Comparison of ENCODE assay signal across 8 mouse cellular contexts in the genomic region with DNA sequence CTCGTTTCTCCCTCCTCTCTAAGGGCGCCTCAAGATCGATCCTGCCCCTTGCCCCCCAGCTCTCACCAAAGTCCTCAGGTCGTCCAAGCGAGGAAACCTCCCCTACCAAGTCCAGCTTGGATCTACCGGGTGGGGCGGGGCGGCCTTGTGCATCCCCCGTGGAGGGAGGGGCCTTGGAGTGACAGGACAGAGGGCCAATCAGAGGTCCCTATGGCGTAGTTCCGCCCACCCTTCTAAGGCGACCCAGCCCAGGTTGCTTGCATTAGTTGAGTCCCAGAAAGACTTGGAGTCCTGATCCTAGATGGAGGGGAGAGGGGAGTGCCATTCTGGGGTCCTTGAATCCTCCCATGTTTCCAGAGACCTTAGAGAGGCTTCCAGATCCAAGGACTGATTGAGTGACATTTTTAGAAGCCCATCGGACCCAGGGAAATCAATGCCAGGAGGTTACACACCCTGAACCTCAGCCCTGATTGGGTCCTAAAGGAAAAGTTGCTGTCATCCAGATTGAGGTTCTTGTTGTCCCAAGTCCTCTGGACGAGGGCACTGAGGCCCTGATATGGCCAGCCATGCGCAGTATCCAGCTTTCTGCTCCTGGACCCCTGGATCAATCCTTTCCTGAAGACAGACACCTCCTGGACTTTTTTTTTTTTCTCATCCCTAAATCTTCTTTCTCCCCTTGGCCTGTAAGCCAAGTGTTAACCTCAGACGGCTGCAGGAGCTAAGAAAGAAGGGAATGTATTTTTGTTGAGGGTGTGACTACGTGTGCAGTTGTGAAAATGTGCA. TPM values are rescaled to one million over a fixed set of nuclear protein-coding genes. Genes with fewer than 3 reads are reported as not detected.
DNase-seq lines count a peak whose midpoint lies in the region; ATAC-seq and TF ChIP-seq lines count a peak whose summit lies in the region.

No protein-coding gene starts in this region.

- DNase-seq in cerebellum, postnatal 10 days = peak; percentile 67 to 79
- DNase-seq in embryo, embryonic 10 days (ENCODE audit: low spot score) = peak; percentile 96
- peak; percentile 98 to 99 for DNase-seq in gastrocnemius, postnatal 36 days
- peak; percentile 100 for DNase-seq in intestine, embryonic 14.5 days (ENCODE audit: low spot score)
- DNase-seq in limb, embryonic 14.5 days (ENCODE audit: low spot score) = peak; percentile 98

- peak overlapping the region; percentile 57 for H3K4me2 ChIP-seq in intestine, embryonic 14.5 days (ENCODE audit: low read length)
- H3K4me2 ChIP-seq in limb, embryonic 14.5 days (replicated peaks; ENCODE audit: low read depth, low read length, severe bottlenecking) = peak overlapping the region; percentile 71
- H3K4me2 ChIP-seq in midbrain, embryonic 15.5 days = peak overlapping the region; percentile 45
- peak overlapping the region; percentile 78 for H3K4me2 ChIP-seq in stomach, embryonic 14.5 days (replicated peaks; ENCODE audit: low read depth, low read length)

- H3K27me3 ChIP-seq in intestine, embryonic 14.5 days (replicated peaks; ENCODE audit: control insufficient read depth, insufficient read depth, low read length) = no peaks in the 10 kb centered on the region
- H3K27me3 ChIP-seq in limb, embryonic 14.5 days (ENCODE audit: control insufficient read depth, insufficient read depth, low read length) = no peaks in the 10 kb centered on the region
- no peaks in the 10 kb centered on the region for H3K27me3 ChIP-seq in midbrain, embryonic 15.5 days (replicated peaks)
- H3K27me3 ChIP-seq in stomach, embryonic 14.5 days (ENCODE audit: control insufficient read depth, insufficient read depth, low read length) = no peaks in the 10 kb centered on the region

- peak overlapping the region; percentile 52 for H3K4me3 ChIP-seq in intestine, embryonic 14.5 days (ENCODE audit: low read depth, low read length)
- H3K4me3 ChIP-seq in limb, embryonic 14.5 days (replicated peaks; ENCODE audit: low read length) = peak overlapping the region; percentile 57
- peak overlapping the region; percentile 25 for H3K4me3 ChIP-seq in midbrain, embryonic 15.5 days
- peak overlapping the region; percentile 51 for H3K4me3 ChIP-seq in stomach, embryonic 14.5 days (ENCODE audit: low read depth, low read length)

- no peak for ATAC-seq in cerebellum, adult (ENCODE audit: insufficient number of reproducible peaks, low FRiP score, low TSS enrichment)
- ATAC-seq in intestine, embryonic 14.5 days (replicated peaks; ENCODE audit: low FRiP score, low TSS enrichment, low read depth) = peak; percentile 89
- peak; percentile 90 for ATAC-seq in limb, embryonic 14.5 days (ENCODE audit: low FRiP score, low read depth)
- ATAC-seq in midbrain, embryonic 15.5 days (replicated peaks) = peak; percentile 67
- peak; percentile 91 for ATAC-seq in stomach, embryonic 14.5 days (ENCODE audit: insufficient number of reproducible peaks, insufficient read depth, low FRiP score, low read depth)

- peak overlapping the region; percentile 83 for H3K9ac ChIP-seq in intestine, embryonic 14.5 days (ENCODE audit: low read length)
- H3K9ac ChIP-seq in limb, embryonic 14.5 days (ENCODE audit: low read depth, low read length, severe bottlenecking) = peak overlapping the region; percentile 68
- no peak overlapping the region for H3K9ac ChIP-seq in midbrain, embryonic 15.5 days
- H3K9ac ChIP-seq in stomach, embryonic 14.5 days (replicated peaks; ENCODE audit: low read depth, low read length) = peak overlapping the region; percentile 47

- H3K9me3 ChIP-seq in intestine, embryonic 14.5 days (ENCODE audit: control insufficient read depth, low read length) = no peaks in the 10 kb centered on the region
- no peaks in the 10 kb centered on the region for H3K9me3 ChIP-seq in limb, embryonic 14.5 days (ENCODE audit: control insufficient read depth, low read length)
- H3K9me3 ChIP-seq in midbrain, embryonic 15.5 days = no peaks in the 10 kb centered on the region
- no peaks in the 10 kb centered on the region for H3K9me3 ChIP-seq in stomach, embryonic 14.5 days (ENCODE audit: control insufficient read depth, low read depth, low read length)

- WGBS in intestine, embryonic 14.5 days = 5% methylated on average over 17 of the region's 17 CpGs
- 5% methylated on average over 17 of the region's 17 CpGs for WGBS in limb, embryonic 14.5 days
- WGBS in midbrain, embryonic 15.5 days = 4% methylated on average over 17 of the region's 17 CpGs
- WGBS in stomach, embryonic 14.5 days = 4% methylated on average over 17 of the region's 17 CpGs

- peak overlapping the region; percentile 92 for H3K27ac ChIP-seq in intestine, embryonic 14.5 days (ENCODE audit: low read depth)
- H3K27ac ChIP-seq in limb, embryonic 14.5 days (replicated peaks; ENCODE audit: low read depth, low read length) = peak overlapping the region; percentile 92
- H3K27ac ChIP-seq in midbrain, embryonic 15.5 days = peak overlapping the region; percentile 51
- peak overlapping the region; percentile 98 for H3K27ac ChIP-seq in stomach, embryonic 14.5 days (ENCODE audit: low read length)

- TF ChIP-seq POLR2A in limb, embryonic 14.5 days (IDR thresholded peaks at IDR 0.05; ENCODE audit: borderline replicate concordance, extremely low read depth, insufficient read depth, insufficient read length) = peak; percentile 54; the same call in 1 of the 2 replicates

- H3K36me3 ChIP-seq in intestine, embryonic 14.5 days (ENCODE audit: control insufficient read depth, insufficient read depth, low read length) = peaks cover 13% of the 10 kb centered on the region
- peaks cover 15% of the 10 kb centered on the region for H3K36me3 ChIP-seq in limb, embryonic 14.5 days (ENCODE audit: control insufficient read depth, insufficient read depth, low read length)
- H3K36me3 ChIP-seq in midbrain, embryonic 15.5 days (replicated peaks) = no peaks in the 10 kb centered on the region
- H3K36me3 ChIP-seq in stomach, embryonic 14.5 days (ENCODE audit: control insufficient read depth, insufficient read depth, low read length) = peaks cover 11% of the 10 kb centered on the region

- peaks cover 25% of the 10 kb centered on the region for H3K4me1 ChIP-seq in intestine, embryonic 14.5 days (replicated peaks; ENCODE audit: control insufficient read depth, insufficient read depth, low read length)
- peaks cover 33% of the 10 kb centered on the region for H3K4me1 ChIP-seq in limb, embryonic 14.5 days (ENCODE audit: control insufficient read depth, insufficient read depth, low read length)
- peaks cover 24% of the 10 kb centered on the region for H3K4me1 ChIP-seq in midbrain, embryonic 15.5 days
- H3K4me1 ChIP-seq in stomach, embryonic 14.5 days (ENCODE audit: control insufficient read depth, insufficient read depth, low read length) = peaks cover 24% of the 10 kb centered on the region

- intact Hi-C loops in gastrocnemius, postnatal 36 days (cut with DNase I) = loop anchor here (2.0 kb wide), 1 partner anchor 14 kb away; the partner anchor contains the start of gene Ticam1

RNA-seq across cellular contexts. Expression of gene Plin3, which starts 2.1 kb away (rescaled TPM):
- total RNA-seq in gastrocnemius, postnatal 36 days (2021) = 10 to 100 TPM; 44.4 to 45.7 TPM
- polyA plus RNA-seq in intestine, embryonic 14.5 days (2014; fragmentation: Nextera tagmentation; extraction: Ambion mirVana) = 88.2 and 95.1 TPM in 2 replicates
- 41.0 and 44.1 TPM in 2 replicates for polyA plus RNA-seq in limb, embryonic 14.5 days (2012; rRNA removed)
- 90.1 and 90.3 TPM in 2 replicates for polyA plus RNA-seq in limb, embryonic 14.5 days (2014; fragmentation: Nextera tagmentation; extraction: Ambion mirVana)
- 12.0 and 13.3 TPM in 2 replicates for polyA plus RNA-seq in midbrain, embryonic 15.5 days (2015; fragmentation: Nextera tagmentation; extraction: Ambion mirVana)
- polyA plus RNA-seq in stomach, embryonic 14.5 days (2014; fragmentation: Nextera tagmentation; extraction: Ambion mirVana) = 70.1 and 76.6 TPM in 2 replicates

RNA-seq across cellular contexts. Expression of gene Arrdc5, which starts 9.5 kb away (rescaled TPM):
- not detected for total RNA-seq in gastrocnemius, postnatal 36 days (2021)
- polyA plus RNA-seq in intestine, embryonic 14.5 days (2014; fragmentation: Nextera tagmentation; extraction: Ambion mirVana) = 0.17 TPM in 1 of 2 replicates, not detected in the other
- not detected in 2 replicates for polyA plus RNA-seq in limb, embryonic 14.5 days (2012; rRNA removed)
- polyA plus RNA-seq in limb, embryonic 14.5 days (2014; fragmentation: Nextera tagmentation; extraction: Ambion mirVana) = not detected in 2 replicates
- not detected in 2 replicates for polyA plus RNA-seq in midbrain, embryonic 15.5 days (2015; fragmentation: Nextera tagmentation; extraction: Ambion mirVana)
- not detected in 2 replicates for polyA plus RNA-seq in stomach, embryonic 14.5 days (2014; fragmentation: Nextera tagmentation; extraction: Ambion mirVana)

RNA-seq across cellular contexts. Expression of gene Uhrf1, which starts 12.5 kb away (rescaled TPM):
- total RNA-seq in gastrocnemius, postnatal 36 days (2021) = 1 to 10 TPM; 1.4 to 3.0 TPM
- 122 and 123 TPM in 2 replicates for polyA plus RNA-seq in intestine, embryonic 14.5 days (2014; fragmentation: Nextera tagmentation; extraction: Ambion mirVana)
- 105 and 116 TPM in 2 replicates for polyA plus RNA-seq in limb, embryonic 14.5 days (2012; rRNA removed)
- 89.0 and 93.9 TPM in 2 replicates for polyA plus RNA-seq in limb, embryonic 14.5 days (2014; fragmentation: Nextera tagmentation; extraction: Ambion mirVana)
- polyA plus RNA-seq in midbrain, embryonic 15.5 days (2015; fragmentation: Nextera tagmentation; extraction: Ambion mirVana) = 19.2 and 20.8 TPM in 2 replicates
- 77.6 and 85.2 TPM in 2 replicates for polyA plus RNA-seq in stomach, embryonic 14.5 days (2014; fragmentation: Nextera tagmentation; extraction: Ambion mirVana)

RNA-seq across cellular contexts. Expression of gene Ticam1, which starts 14.0 kb away (rescaled TPM):
- 1 to 10 TPM; 2.0 to 3.2 TPM for total RNA-seq in gastrocnemius, postnatal 36 days (2021)
- 7.1 and 11.3 TPM in 2 replicates for polyA plus RNA-seq in intestine, embryonic 14.5 days (2014; fragmentation: Nextera tagmentation; extraction: Ambion mirVana)
- 12.5 and 16.5 TPM in 2 replicates for polyA plus RNA-seq in limb, embryonic 14.5 days (2012; rRNA removed)
- polyA plus RNA-seq in limb, embryonic 14.5 days (2014; fragmentation: Nextera tagmentation; extraction: Ambion mirVana) = 8.2 and 8.7 TPM in 2 replicates
- 1.2 and 1.5 TPM in 2 replicates for polyA plus RNA-seq in midbrain, embryonic 15.5 days (2015; fragmentation: Nextera tagmentation; extraction: Ambion mirVana)
- polyA plus RNA-seq in stomach, embryonic 14.5 days (2014; fragmentation: Nextera tagmentation; extraction: Ambion mirVana) = 7.0 and 8.1 TPM in 2 replicates

RNA-seq across cellular contexts. Expression of gene Fem1a, which starts 34.0 kb away (rescaled TPM):
- 100 to 1,000 TPM; 152 TPM for total RNA-seq in gastrocnemius, postnatal 36 days (2021)
- 15.3 and 16.1 TPM in 2 replicates for polyA plus RNA-seq in intestine, embryonic 14.5 days (2014; fragmentation: Nextera tagmentation; extraction: Ambion mirVana)
- 14.5 and 18.4 TPM in 2 replicates for polyA plus RNA-seq in limb, embryonic 14.5 days (2012; rRNA removed)
- 16.0 and 17.4 TPM in 2 replicates for polyA plus RNA-seq in limb, embryonic 14.5 days (2014; fragmentation: Nextera tagmentation; extraction: Ambion mirVana)
- 20.1 and 20.5 TPM in 2 replicates for polyA plus RNA-seq in midbrain, embryonic 15.5 days (2015; fragmentation: Nextera tagmentation; extraction: Ambion mirVana)
- polyA plus RNA-seq in stomach, embryonic 14.5 days (2014; fragmentation: Nextera tagmentation; extraction: Ambion mirVana) = 13.4 and 13.5 TPM in 2 replicates
